Mouse (Mus musculus): Measurements from ENCODE around the gene Kazn. TPM values are rescaled to one million over a fixed set of nuclear protein-coding genes. Genes with fewer than 3 reads are reported as not detected.

The Kazn gene
- polyA plus RNA-seq, 1 experiment from 2014 or later = 19.1 TPM

- H3K27me3 ChIP-seq = peaks cover 23% of the 10 kb centered on the region
- no peaks in the 10 kb centered on the region for H3K36me3 ChIP-seq
- no peak overlapping the region for H3K4me2 ChIP-seq
- WGBS = 84% methylated on average over 11 of the region's 11 CpGs
- no peak overlapping the region for H3K9ac ChIP-seq
- H3K27ac ChIP-seq = no peak overlapping the region
- no peak overlapping the region for H3K4me3 ChIP-seq
- H3K9me3 ChIP-seq = no peaks in the 10 kb centered on the region
- H3K4me1 ChIP-seq (replicated peaks) = peaks cover 20% of the 10 kb centered on the region
- no peak for ATAC-seq (ENCODE audit: low FRiP score)
These were observed 163.3 kb downstream of the Kazn start for GRCm38 (mm10) chr4:142075931-142076330.

GRCm38 (mm10) chr4:142074060-142074732, 165.0 kb downstream of the Kazn start:
- no peak for ATAC-seq (ENCODE audit: low FRiP score)
- Histone ChIP-seq H3K9ac (no peak overlapping the region), H3K9me3 (no peaks in the 10 kb centered on the region), H3K27ac (no peak overlapping the region), H3K4me3 (no peak overlapping the region), H3K36me3 (no peaks in the 10 kb centered on the region), H3K4me1 (replicated peaks) (peaks cover 18% of the 10 kb centered on the region), H3K4me2 (no peak overlapping the region), H3K27me3 (peaks cover 37% of the 10 kb centered on the region)
- 69% methylated on average over 13 of the region's 13 CpGs for WGBS

- ATAC-seq (ENCODE audit: low FRiP score) = no peak
- Histone ChIP-seq H3K27ac (no peak overlapping the region), H3K4me3 (no peak overlapping the region), H3K36me3 (no peaks in the 10 kb centered on the region), H3K9me3 (no peaks in the 10 kb centered on the region), H3K4me1 (replicated peaks) (peaks cover 22% of the 10 kb centered on the region), H3K9ac (no peak overlapping the region), H3K4me2 (no peak overlapping the region), H3K27me3 (peaks cover 43% of the 10 kb centered on the region)
- WGBS = 9% methylated on average over 18 of the region's 18 CpGs
These were observed 167.8 kb downstream of the Kazn start for GRCm38 (mm10) chr4:142071243-142071991.

- Histone ChIP-seq H3K4me1 (replicated peaks) (peaks cover 28% of the 10 kb centered on the region), H3K9me3 (no peaks in the 10 kb centered on the region), H3K4me3 (no peak overlapping the region), H3K4me2 (no peak overlapping the region), H3K36me3 (no peaks in the 10 kb centered on the region), H3K27ac (no peak overlapping the region), H3K9ac (no peak overlapping the region), H3K27me3 (peaks cover 41% of the 10 kb centered on the region)
- WGBS = 5% methylated on average over 8 of the region's 8 CpGs
- ATAC-seq (ENCODE audit: low FRiP score) = no peak
These were observed 168.4 kb downstream of the Kazn start for GRCm38 (mm10) chr4:142070840-142071239.

GRCm38 (mm10) chr4:142068899-142069812, 170.0 kb downstream of the Kazn start:
- no peaks in the 10 kb centered on the region for H3K36me3 ChIP-seq
- peaks cover 28% of the 10 kb centered on the region for H3K4me1 ChIP-seq (replicated peaks)
- 18% methylated on average over 18 of the region's 18 CpGs for WGBS
- no peak overlapping the region for H3K4me2 ChIP-seq
- H3K9ac ChIP-seq = no peak overlapping the region
- no peaks in the 10 kb centered on the region for H3K9me3 ChIP-seq
- peaks cover 35% of the 10 kb centered on the region for H3K27me3 ChIP-seq
- H3K4me3 ChIP-seq = no peak overlapping the region
- H3K27ac ChIP-seq = no peak overlapping the region
- ATAC-seq (ENCODE audit: low FRiP score) = no peak; the same call in 1 of the 2 replicates

GRCm38 (mm10) chr4:142066576-142066975, 172.6 kb downstream of the Kazn start:
- Histone ChIP-seq H3K36me3 (no peaks in the 10 kb centered on the region), H3K4me1 (replicated peaks) (peaks cover 25% of the 10 kb centered on the region), H3K9me3 (no peaks in the 10 kb centered on the region), H3K4me2 (no peak overlapping the region), H3K9ac (0 out of 2 replicates have a peak overlapping the region, but pooled peaks have one; percentile 11), H3K27ac (no peak overlapping the region), H3K4me3 (no peak overlapping the region), H3K27me3 (peaks cover 24% of the 10 kb centered on the region)
- 30% methylated on average over 4 of the region's 4 CpGs for WGBS
- no peak for ATAC-seq (ENCODE audit: low FRiP score)

- Histone ChIP-seq H3K27me3 (peaks cover 19% of the 10 kb centered on the region), H3K9ac (no peak overlapping the region), H3K4me3 (no peak overlapping the region), H3K9me3 (no peaks in the 10 kb centered on the region), H3K36me3 (no peaks in the 10 kb centered on the region), H3K4me2 (no peak overlapping the region), H3K4me1 (replicated peaks) (peaks cover 20% of the 10 kb centered on the region), H3K27ac (no peak overlapping the region)
- WGBS = 72% methylated on average over 6 of the region's 6 CpGs
- no peak for ATAC-seq (ENCODE audit: low FRiP score)
These were observed 173.4 kb downstream of the Kazn start for GRCm38 (mm10) chr4:142065835-142066234.

- Histone ChIP-seq H3K4me2 (no peak overlapping the region), H3K4me3 (no peak overlapping the region), H3K27me3 (peaks cover 13% of the 10 kb centered on the region), H3K27ac (no peak overlapping the region), H3K36me3 (no peaks in the 10 kb centered on the region), H3K9ac (no peak overlapping the region), H3K4me1 (replicated peaks) (peaks cover 21% of the 10 kb centered on the region), H3K9me3 (no peaks in the 10 kb centered on the region)
- no peak for ATAC-seq (ENCODE audit: low FRiP score)
- 74% methylated on average over 8 of the region's 8 CpGs for WGBS
These were observed 173.9 kb downstream of the Kazn start for GRCm38 (mm10) chr4:142065270-142065669.

GRCm38 (mm10) chr4:142064582-142065228, 174.5 kb downstream of the Kazn start:
- 88% methylated on average over 11 of the region's 11 CpGs for WGBS

GRCm38 (mm10) chr4:142063057-142063534, 176.1 kb downstream of the Kazn start:
- no peak overlapping the region for H3K27ac ChIP-seq
- no peak overlapping the region for H3K9ac ChIP-seq
- WGBS = 89% methylated on average over 8 of the region's 8 CpGs
- ATAC-seq (ENCODE audit: low FRiP score) = no peak
- no peaks in the 10 kb centered on the region for H3K9me3 ChIP-seq
- no peaks in the 10 kb centered on the region for H3K27me3 ChIP-seq
- H3K4me2 ChIP-seq = no peak overlapping the region
- H3K4me1 ChIP-seq (replicated peaks) = peaks cover 15% of the 10 kb centered on the region
- H3K4me3 ChIP-seq = no peak overlapping the region
- H3K36me3 ChIP-seq = no peaks in the 10 kb centered on the region

More at GRCm38 (mm10) chr4:142064582-142065228, 174.5 kb downstream of the Kazn start:
- no peak overlapping the region for H3K27ac ChIP-seq
- H3K27me3 ChIP-seq = peaks cover 11% of the 10 kb centered on the region; the same call in 1 of the 2 replicates
- H3K4me2 ChIP-seq = no peak overlapping the region
- no peaks in the 10 kb centered on the region for H3K36me3 ChIP-seq
- peaks cover 21% of the 10 kb centered on the region for H3K4me1 ChIP-seq (replicated peaks)
- no peak overlapping the region for H3K4me3 ChIP-seq
- H3K9ac ChIP-seq = no peak overlapping the region
- H3K9me3 ChIP-seq = no peaks in the 10 kb centered on the region
- ATAC-seq (ENCODE audit: low FRiP score) = no peak

- H3K4me1 ChIP-seq (replicated peaks) = peaks cover 13% of the 10 kb centered on the region
- H3K27me3 ChIP-seq = no peaks in the 10 kb centered on the region
- 77% methylated on average over 23 of the region's 23 CpGs for WGBS
- no peaks in the 10 kb centered on the region for H3K36me3 ChIP-seq
- H3K4me2 ChIP-seq = no peak overlapping the region
- no peak overlapping the region for H3K9ac ChIP-seq
- no peak overlapping the region for H3K4me3 ChIP-seq
- H3K9me3 ChIP-seq = no peaks in the 10 kb centered on the region
- H3K27ac ChIP-seq = no peak overlapping the region
- ATAC-seq (ENCODE audit: low FRiP score) = no peak
These were observed 177.5 kb downstream of the Kazn start for GRCm38 (mm10) chr4:142061485-142062240.

All from hindbrain, embryonic 13.5 days (tissue).